Mouse (Mus musculus) ES-CJ7 (cell line): ENCODE measurements around the gene Bmp6.

ENCODE experiments used
- DNase-seq: peaks from one replicate; pipeline ENCODE4 v3.0.0; 2011; ENCODE audit warnings: low read depth, low spot score

The Bmp6 gene

GRCm38 (mm10) chr13:38429671-38430070, 84.8 kb downstream of the Bmp6 start:
- DNase-seq, result no peak

DNA sequence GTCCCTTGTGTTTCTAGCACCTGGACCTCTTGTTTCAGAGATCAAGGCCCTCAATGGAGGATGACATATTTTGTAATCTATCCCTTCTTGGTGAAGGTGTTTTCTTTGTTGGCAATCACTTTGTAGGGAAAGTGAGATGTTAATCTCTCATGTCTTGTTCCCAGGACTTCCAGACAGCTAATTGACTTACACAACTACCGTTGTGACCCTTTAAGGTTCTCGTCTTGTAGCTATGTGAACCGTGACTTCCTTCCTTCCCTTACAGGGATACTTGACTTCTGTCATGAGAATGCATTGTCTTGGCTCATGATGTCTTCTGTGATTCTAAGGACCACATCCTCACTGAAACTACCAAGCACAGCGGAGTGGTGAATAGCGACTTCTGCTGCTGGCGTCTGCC, 85.2 kb downstream of the Bmp6 start:
- DNase-seq, result no peak

GRCm38 (mm10) chr13:38434831-38435230, 89.9 kb downstream of the Bmp6 start:
- no peak for DNase-seq

DNA sequence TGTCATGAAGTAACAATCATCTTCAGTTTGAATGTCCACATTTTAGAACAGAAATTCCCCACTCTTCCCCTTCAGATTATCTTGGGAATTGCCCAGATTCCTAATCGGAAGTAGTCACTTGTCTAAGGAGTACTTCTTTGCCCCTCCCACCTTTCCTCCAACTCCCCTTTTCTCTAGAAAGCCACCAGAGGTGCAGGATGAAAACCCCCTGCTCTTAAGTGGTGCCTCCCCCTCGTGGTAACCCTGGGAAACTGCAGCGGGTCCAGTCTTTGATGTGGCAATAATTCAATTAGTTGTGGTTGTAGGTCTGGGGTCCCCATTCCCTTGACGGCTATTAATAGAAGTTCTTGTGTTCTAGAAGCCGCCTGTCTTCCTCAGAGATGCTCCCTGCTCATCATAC, 93.0 kb downstream of the Bmp6 start:
- peak; percentile 76 for DNase-seq

DNA sequence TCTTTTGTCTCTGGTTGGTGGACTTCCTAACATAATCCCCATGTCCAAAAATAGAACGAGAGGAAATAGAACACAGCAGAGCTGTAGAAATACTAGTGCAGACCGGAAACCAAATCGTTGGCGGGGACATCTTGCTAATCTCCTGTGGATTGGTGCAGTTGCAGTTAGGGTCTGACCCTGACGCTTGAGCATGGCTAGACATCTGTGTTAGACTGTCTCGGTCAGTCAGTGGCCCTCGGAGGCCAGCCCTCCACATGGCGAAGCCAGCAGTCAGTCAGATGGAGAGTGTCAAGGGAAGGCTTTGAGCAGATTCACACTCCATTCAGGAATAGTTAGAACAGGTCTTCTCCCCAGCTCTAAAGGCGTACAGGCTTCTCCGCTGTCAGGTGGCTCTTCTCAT, 95.3 kb downstream of the Bmp6 start:
- no peak for DNase-seq

DNA sequence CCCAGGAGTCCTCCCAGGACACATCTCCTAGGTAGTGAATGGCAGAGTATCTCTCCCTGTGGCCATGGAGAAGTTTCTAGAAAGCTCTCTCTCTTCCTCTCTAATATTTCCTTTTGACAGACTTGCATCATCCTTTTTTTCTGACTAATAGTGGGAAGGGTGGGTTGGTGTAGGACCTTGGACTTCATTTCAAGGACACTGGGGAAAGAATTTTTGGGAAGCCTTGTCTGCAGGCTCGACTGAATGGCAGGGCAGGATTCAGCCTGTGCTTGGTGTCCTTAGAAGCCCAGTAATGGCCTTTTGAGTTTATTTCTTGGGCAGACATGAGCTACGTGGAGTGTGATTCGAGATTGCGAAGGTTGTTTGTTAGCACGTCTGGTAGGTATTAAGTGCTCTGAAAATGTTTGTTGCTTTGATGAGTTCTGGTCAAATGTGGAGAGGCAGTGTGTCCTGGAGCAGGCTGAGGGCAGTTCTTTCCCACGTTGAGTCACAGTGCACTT, 103.7 kb downstream of the Bmp6 start:
- no peak for DNase-seq

DNA sequence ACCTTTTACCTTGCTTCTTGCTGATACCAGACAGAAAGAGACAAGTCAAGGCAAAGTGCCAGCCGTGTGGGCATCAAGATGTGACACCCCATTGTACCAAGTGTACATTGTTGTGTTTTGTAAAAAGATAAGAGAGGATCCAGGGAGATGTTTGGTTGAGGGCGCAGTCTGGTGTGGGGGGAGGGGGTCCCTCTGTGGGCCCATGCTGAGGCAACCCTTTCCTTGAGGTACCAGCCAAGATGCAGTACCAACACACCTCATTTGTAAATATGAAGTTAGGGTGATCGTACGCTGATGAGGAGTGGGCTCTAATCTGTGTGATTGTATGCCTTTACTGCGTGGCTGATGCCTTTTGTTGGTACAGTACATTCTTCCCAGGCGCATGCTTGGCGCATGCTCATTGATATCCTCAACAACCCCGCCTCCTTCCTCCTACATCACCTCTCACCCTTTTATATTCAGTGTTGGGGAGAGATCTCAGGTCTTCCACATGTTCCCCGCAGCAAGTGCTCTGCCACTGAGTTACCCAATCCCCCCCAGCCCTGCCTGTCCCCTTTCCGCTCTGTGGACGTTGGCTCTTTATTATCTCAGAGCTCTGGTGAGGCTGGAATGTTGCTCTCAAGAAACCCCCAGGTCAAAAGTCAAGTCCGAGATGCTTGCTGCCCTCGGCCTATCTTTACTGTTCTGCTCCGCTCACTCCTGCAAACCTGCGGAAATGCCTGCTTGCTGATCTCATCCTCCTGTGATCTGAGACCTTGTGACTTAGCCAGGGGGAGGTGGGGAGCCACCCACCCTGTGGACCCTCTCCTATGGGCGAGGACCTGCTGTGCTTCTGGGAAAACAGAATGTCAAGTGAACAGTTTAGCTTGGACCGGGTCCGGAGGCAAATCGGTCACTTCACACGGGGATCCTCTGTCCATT, 105.4 kb downstream of the Bmp6 start:
- DNase-seq, result no peak

GRCm38 (mm10) chr13:38451446-38451845, 106.5 kb downstream of the Bmp6 start:
- DNase-seq, result no peak

DNA sequence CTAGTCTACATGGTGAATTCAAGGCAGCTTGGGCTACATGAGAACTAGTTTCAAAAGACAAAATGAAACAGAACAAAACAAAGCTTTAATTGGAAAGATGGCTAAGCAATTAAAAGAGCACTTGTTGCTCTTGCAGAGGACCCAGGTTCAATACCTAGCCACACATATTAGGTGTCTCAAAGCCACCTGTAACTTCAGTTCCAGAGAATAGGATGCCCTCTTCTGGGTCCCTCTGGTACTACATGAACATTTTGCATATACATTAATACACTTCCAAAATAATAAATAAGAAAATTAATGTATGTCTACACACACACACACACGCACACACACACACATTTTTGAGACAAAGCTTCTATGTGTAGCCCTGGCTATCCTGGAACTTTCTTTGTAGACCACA, 118.5 kb downstream of the Bmp6 start:
- DNase-seq, result no peak

DNA sequence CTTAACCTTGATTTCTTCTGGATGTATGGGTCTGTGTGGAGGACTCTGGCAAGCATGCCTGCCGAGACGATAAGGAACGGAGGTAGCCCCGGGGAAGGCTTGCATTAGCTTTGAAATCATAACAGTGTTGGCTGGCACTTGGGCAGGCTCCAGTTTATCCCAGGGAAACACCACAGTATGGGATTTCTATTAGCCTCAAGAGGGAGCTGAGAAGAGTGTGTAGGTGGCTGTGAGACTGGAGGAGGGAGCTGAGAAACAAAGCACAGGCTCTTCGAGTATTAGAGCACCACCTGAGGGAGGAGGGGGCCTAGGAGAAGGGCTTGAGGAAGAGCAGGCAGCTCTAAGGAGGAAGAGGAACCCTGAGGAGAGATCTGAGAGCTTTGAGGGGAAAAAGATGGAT, 126.0 kb downstream of the Bmp6 start:
- DNase-seq, result no peak

- DNase-seq, result no peak
Observed at GRCm38 (mm10) chr13:38472636-38473035, 127.7 kb downstream of the Bmp6 start.

DNA sequence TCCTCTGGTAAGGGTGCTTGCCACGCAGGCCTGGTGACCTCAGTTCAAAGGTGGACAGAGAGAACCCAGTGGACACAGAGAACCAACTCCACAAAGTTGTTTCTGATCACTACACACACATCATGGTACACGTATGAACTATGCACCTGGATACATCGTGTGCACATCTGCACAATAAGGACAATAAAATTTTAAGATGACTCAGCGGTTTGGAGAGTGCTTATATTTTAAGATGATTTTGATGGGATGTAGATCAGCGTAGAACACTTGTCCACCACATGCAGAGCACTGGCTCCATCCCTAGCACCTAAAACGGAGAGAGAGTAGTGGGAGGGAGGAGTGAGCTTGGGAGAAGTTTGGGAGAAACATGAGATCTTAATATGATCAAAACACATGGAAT, 128.6 kb downstream of the Bmp6 start:
- no peak for DNase-seq

DNA sequence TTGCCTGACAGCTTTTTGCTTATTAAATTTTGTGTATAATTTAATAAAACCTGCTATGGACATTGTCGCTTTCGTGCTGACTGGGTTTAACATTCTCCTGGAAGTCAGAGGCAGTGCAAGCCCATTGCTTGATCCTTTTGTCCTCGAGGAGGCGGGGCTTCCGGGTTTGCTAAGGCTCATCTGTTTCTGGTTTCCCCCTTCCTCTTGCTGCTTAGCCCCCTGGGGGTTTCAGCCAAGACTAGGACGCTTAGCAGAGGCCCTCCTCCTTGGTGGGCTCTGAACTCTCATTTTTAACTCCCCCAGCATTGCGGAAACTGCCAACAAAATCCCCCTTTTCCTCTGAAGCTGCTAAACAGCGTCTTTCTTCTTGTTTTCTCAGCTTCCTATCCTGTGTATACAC, 132.0 kb downstream of the Bmp6 start:
- no peak for DNase-seq

DNA sequence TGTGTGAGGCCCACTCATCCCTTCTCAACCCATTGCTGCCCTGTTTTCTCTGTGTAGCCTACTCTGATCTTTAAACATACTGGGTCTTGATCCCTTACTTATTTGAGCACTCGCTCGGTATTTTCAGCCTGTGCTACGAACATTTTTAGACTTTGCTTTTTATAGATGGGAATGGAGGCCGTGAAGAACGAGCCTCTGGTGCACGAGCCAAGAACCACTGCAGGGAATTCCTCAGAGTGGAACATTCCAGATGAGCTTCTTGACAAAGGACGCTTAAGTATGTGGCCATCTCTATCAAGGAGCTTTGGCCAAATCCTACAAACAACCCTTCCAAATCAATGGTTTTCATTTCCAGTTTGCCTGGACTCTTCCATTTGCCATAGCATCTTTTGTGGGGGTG, 136.1 kb downstream of the Bmp6 start:
- DNase-seq, result no peak

DNA sequence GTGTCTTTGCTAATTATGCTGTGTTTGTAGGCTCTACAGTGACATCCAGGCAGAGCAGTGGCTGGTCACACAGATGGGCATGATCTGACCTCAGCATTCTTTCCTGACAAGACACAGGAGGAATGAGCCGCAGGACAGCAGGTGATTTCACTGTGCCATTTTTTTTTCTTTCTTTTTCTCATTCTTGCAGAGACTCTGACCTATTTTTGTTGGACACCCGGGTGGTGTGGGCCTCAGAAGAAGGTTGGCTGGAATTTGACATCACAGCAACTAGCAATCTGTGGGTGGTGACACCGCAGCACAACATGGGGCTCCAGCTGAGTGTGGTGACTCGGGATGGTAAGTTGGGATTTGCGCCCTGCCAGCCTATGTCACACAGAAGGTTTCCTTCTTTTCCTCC, 139.8 kb downstream of the Bmp6 start:
- DNase-seq, result no peak

DNA sequence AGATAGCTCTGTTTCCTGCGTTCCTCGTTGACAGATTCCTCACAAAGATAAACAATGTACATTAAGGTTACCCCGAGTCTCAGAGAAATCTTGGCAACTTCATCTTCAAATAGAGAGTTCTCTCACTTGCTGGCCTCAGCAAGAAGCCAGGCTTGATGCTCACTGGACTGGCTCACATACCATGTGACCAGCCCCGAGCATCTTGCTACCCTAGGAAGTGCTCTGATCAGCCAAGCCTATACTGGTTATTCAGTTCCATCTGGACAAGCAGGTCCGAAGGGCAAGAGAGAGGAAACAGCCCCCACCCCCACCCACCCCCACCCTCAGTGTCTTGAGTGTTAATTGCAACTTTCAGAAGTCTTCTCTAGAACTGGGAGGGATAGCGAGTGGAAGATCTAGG, 141.9 kb downstream of the Bmp6 start:
- no peak for DNase-seq

DNA sequence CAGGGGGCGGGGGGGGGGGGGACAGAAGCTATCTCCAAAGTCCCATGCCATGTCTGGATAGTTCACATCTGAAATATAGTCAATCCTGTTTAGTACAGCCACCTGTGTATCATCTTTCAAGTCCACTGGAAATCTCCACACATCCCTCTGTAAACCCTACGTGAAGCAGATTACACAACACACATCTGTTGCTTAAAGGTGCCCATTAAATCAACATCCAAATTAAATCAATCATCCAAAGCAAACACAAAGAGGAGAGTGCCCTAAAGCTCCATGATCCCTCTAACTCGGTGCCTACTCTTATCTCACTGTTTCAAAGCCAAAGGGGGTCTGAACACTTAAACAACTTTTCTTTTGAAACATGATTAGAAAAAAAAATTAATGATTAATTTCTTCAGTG, 151.8 kb downstream of the Bmp6 start:
- no peak for DNase-seq

GRCm38 (mm10) chr13:38501314-38501713, 156.4 kb downstream of the Bmp6 start:
- no peak for DNase-seq

- peak; percentile 39 for DNase-seq
Observed at GRCm38 (mm10) chr13:38503137-38503849, 158.4 kb downstream of the Bmp6 start.

DNA sequence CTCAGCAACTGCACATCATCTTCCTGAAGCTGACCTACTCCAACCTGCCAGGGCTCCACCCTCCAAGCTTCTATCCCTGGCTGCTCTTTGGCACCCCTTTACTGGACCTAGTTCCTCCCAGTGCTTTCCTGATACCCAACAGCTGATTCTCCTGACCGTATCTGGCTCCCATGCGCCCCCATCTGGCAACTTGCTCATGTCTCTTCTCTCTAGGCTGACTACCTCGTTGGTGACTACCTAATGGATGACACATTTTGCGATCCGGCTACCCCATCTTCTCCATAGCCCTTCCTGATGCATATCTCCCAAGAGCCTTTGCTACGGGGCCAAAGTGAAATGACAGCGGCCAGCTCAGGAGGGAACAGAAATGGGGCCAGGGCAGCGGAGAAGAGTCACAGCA, 161.4 kb downstream of the Bmp6 start:
- DNase-seq, result peak; percentile 38

DNA sequence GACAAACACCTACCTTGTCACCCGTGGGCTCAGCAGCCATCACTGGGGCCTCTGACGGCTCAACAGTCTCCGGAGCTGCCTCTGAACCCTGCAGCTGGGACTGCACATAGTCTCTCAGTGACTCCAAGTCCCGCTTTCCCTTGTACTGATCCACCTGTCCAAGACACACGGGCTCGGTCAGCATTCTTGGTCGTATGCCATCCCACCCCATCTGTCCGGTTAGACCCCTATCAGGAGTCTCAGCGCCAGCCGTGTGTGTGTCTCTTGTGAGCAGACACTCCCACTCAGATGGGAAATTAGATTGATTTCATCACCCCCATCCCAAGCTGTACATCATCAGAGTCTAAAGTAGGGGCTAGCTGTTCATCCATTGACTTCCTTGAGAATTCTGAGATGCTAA, 162.0 kb downstream of the Bmp6 start:
- no peak for DNase-seq

- no peak for DNase-seq
Observed at GRCm38 (mm10) chr13:38509681-38510341, 164.9 kb downstream of the Bmp6 start.
